Mouse (Mus musculus) erythroblast, embryonic 14.5 days (primary cell): Measurements from ENCODE around the gene Rnf150. TPM values are rescaled to one million over a fixed set of nuclear protein-coding genes. Genes with fewer than 3 reads are reported as not detected.

Source experiments
- H3K27me3 ChIP-seq: 2 replicates; pipeline ENCODE4 v1.6.1; 2012; ENCODE audit warnings: inconsistent platforms; ENCODE audit not compliant: control insufficient read depth
- H3K36me3 ChIP-seq: 2 replicates; pipeline ENCODE4 v1.6.1; 2012; ENCODE audit warnings: mild to moderate bottlenecking, inconsistent platforms; ENCODE audit not compliant: control insufficient read depth
- H3K4me1 ChIP-seq: 2 replicates; pipeline ENCODE4 v1.6.1; 2012; ENCODE audit warnings: inconsistent platforms; ENCODE audit not compliant: control insufficient read depth
- H3K4me3 ChIP-seq: replicated peaks from 2 replicates; pipeline ENCODE3; 2012; ENCODE audit warnings: moderate library complexity, mild to moderate bottlenecking, inconsistent platforms
- H3K9me3 ChIP-seq: 2 replicates; pipeline ENCODE4 v1.6.1; 2012; ENCODE audit warnings: low read length, inconsistent platforms, mixed read lengths; ENCODE audit not compliant: control insufficient read depth
- GATA1 ChIP-seq: IDR thresholded peaks from 2 replicates; pipeline ENCODE4 v1.6.1; 2012; ENCODE audit warnings: low read length, inconsistent platforms, mixed read lengths
- TAL1 ChIP-seq: IDR thresholded peaks from 3 replicates; pipeline ENCODE4 v1.6.1; 2012; ENCODE audit warnings: low read length, inconsistent platforms, mixed read lengths
- polyA plus RNA-seq: library from polyadenylated mRNA; stranded (reverse); fragments of >175 nt; gene quantifications from 2 replicates; pipeline ENCODE4 v1.2.3, GENCODE M21; 2012

Rnf150 gene
- polyA plus RNA-seq, 1 experiment = not detected

DNA sequence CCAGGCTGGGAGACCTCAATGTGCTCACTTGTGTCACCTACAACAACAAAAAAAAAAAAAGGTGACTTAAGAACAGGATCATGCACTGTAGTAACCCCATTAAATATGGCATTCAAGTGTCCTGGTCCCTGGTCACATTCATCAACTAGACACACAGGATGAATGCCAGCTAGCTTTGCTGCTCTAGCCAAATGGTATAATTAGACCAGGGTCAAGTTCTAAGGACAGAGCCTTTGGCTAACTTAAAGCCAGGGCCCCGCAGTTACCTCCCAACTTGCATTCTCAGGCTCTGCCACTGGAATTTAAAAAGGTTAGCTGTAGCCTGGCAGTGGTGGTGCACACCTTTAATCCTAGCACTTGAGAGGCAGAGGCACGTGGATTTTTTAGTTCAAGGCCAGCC lies 165.1 kb downstream of the Rnf150 start:
- H3K4me3 ChIP-seq = no peak overlapping the region
- TF ChIP-seq GATA1 = no peak
- no peaks in the 10 kb centered on the region for H3K4me1 ChIP-seq
- peaks cover 3% of the 10 kb centered on the region; the same call in 1 of the 2 replicates for H3K9me3 ChIP-seq
- H3K27me3 ChIP-seq = no peaks in the 10 kb centered on the region
- H3K36me3 ChIP-seq = no peaks in the 10 kb centered on the region

DNA sequence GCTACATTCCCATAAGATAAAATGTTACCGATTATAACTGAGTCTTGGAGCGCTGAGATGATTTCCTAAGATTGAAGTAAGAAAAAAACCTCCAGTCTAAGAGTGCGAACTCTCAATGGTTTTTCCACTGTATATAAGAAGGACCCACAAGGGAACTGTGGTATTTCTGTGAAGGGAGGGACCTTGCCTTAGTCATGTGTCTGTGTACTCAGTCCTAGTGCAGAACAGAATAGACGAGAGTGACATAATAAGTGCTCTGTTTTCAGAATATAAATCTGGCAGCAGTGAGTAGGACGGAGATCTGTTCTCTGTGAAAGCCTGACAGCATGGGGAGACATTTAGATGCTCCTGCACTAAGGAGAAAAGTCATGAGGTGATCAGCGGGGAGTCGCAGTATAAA lies 169.6 kb downstream of the Rnf150 start:
- Histone ChIP-seq H3K9me3 (peaks cover 3% of the 10 kb centered on the region; the same call in 1 of the 2 replicates), H3K36me3 (no peaks in the 10 kb centered on the region), H3K4me3 (no peak overlapping the region), H3K27me3 (no peaks in the 10 kb centered on the region), H3K4me1 (no peaks in the 10 kb centered on the region)
- no peak for TF ChIP-seq TAL1
- TF ChIP-seq GATA1 = no peak

DNA sequence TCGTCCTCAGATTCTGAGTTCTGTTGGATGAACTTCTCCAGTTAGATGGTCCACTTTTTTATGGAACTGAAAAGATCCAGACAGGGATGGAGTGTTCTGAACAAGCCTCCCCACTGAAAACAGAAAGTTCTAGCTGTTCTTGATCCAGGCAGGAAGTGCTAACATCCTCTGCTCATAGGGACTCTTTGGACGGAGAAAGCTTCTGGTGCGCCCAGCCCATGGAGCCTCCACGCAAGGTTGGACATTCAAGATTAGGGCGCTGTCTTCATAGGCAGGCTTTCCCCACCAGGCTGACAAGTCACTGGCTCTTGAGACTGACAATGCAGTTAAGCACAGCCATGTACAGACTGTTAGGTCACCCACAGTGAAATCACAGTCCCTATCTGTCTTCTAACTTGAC lies 172.0 kb downstream of the Rnf150 start:
- Histone ChIP-seq H3K36me3 (no peaks in the 10 kb centered on the region), H3K4me1 (no peaks in the 10 kb centered on the region), H3K27me3 (no peaks in the 10 kb centered on the region), H3K4me3 (no peak overlapping the region), H3K9me3 (no peaks in the 10 kb centered on the region)
- TF ChIP-seq GATA1 (no peak), TAL1 (no peak)

DNA sequence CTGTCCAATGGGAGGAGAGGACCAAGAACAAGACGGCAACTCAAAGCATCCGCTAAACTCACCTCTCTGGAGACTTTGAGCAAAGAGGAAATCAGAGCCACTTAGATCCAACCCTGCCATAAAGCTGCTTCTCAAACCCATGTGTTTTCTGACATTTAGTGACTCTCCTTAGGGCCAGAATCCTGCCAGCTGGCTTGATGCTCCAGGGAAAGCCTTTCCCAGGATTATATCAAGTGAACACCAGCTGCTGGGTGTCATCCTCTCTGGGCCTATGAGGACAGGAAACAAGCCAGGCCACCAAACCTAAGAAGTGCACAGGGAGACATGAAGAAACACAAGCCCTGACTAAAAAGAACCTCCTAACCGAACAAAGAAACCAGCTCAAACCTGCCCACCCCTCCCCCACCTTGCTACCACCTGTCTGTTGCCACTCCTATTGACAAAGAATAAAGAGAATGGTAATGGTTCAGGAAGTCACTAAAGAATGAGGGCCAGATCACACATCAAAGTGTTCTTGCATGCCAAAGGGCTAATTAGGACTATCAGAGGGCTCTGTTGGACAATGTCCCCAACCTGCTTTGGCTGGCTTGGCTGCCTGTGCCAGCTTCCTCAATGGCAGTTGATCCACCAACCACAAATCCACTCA lies 173.5 kb downstream of the Rnf150 start:
- no peaks in the 10 kb centered on the region for H3K4me1 ChIP-seq
- no peak overlapping the region for H3K4me3 ChIP-seq
- H3K27me3 ChIP-seq = no peaks in the 10 kb centered on the region
- TF ChIP-seq TAL1 = no peak
- no peak for TF ChIP-seq GATA1
- H3K36me3 ChIP-seq = no peaks in the 10 kb centered on the region
- H3K9me3 ChIP-seq = no peaks in the 10 kb centered on the region

DNA sequence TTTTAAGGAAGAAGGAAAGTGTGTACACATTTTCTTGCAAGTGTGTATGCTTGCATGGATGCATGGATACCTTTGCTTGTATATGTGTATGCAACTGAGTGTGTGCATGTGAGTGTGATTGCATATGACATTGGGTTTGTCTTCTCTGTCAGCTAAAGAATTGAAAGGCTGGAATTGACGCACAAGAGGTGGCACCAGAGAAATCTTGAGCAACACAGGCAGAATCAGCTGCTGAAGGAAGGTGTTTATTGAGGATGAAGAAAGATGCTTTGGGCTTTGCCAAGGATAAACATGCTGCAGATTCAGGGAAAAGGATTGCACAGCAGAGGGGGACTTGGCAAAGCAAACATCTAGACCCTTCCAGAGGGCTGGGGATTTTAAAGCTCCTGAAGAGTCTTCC lies 174.2 kb downstream of the Rnf150 start:
- H3K9me3 ChIP-seq = no peaks in the 10 kb centered on the region
- H3K27me3 ChIP-seq = no peaks in the 10 kb centered on the region
- no peaks in the 10 kb centered on the region for H3K4me1 ChIP-seq
- no peaks in the 10 kb centered on the region for H3K36me3 ChIP-seq
- TF ChIP-seq GATA1 = no peak
- TF ChIP-seq TAL1 = no peak
- H3K4me3 ChIP-seq = no peak overlapping the region

DNA sequence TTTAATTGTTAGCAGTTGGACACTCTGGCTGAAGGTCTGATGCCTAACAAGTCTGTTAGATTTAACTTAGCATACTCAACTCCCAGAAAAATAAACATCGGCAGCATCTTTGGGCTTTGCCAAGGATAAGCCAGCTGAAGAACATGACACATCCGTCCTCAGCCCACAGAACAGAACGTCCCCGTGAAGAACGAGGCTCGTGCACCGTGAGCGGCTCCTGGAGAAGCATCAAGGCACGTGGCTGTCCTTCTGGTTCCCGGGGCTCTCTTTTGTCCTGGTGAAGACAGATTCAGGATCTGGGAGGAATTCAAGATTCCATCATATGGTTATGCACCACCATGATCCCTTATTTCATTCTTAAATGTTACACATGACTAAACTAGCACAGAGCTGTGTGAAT lies 175.4 kb downstream of the Rnf150 start:
- no peaks in the 10 kb centered on the region for H3K27me3 ChIP-seq
- no peaks in the 10 kb centered on the region for H3K36me3 ChIP-seq
- no peak for TF ChIP-seq TAL1
- TF ChIP-seq GATA1 = no peak
- no peaks in the 10 kb centered on the region for H3K4me1 ChIP-seq
- H3K9me3 ChIP-seq = no peaks in the 10 kb centered on the region
- no peak overlapping the region for H3K4me3 ChIP-seq

DNA sequence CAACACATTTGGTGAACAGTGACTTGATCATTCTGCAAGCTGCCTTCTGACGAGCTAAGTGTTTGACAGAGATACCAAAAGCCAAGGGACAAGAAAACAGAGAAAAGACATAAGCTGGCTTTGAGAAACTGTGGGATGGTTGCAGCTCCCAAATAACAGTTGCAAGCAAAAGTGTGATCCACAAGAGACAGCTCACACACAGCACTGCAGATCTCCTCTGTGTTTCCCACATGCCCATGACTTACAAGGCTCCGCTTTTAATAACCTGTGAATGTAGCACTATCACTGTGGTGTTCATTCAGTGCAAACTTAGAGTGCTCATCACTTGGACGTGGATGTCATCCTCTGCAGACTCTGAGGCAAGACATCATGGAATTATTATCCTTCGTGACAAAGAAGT lies 178.3 kb downstream of the Rnf150 start:
- Histone ChIP-seq H3K36me3 (no peaks in the 10 kb centered on the region), H3K4me1 (no peaks in the 10 kb centered on the region), H3K4me3 (no peak overlapping the region), H3K9me3 (no peaks in the 10 kb centered on the region), H3K27me3 (no peaks in the 10 kb centered on the region)
- TF ChIP-seq GATA1 = no peak
- TF ChIP-seq TAL1 = no peak

DNA sequence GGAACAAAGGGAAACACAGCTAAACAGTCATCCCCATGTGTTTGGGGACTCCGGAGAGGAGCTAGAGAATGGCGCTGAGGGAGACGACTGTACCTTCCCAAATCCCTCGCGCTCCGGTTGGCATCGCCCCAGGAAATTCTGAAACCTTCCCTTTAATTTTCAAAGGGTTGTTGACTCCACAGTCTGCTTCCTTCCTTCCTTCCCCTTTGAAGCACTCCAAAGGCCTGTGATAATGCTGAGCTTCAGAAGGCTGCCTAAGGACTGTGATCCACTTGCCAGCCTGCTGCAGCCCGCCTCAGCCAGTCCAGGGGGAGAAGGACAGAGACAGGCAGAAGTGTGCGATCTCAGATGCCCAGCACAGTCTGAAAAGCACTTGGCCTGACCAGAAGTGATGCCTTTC lies 183.8 kb downstream of the Rnf150 start:
- H3K4me3 ChIP-seq = no peak overlapping the region
- no peak for TF ChIP-seq TAL1
- TF ChIP-seq GATA1 = no peak
- no peaks in the 10 kb centered on the region for H3K27me3 ChIP-seq
- no peaks in the 10 kb centered on the region for H3K4me1 ChIP-seq
- no peaks in the 10 kb centered on the region for H3K9me3 ChIP-seq
- H3K36me3 ChIP-seq = no peaks in the 10 kb centered on the region

DNA sequence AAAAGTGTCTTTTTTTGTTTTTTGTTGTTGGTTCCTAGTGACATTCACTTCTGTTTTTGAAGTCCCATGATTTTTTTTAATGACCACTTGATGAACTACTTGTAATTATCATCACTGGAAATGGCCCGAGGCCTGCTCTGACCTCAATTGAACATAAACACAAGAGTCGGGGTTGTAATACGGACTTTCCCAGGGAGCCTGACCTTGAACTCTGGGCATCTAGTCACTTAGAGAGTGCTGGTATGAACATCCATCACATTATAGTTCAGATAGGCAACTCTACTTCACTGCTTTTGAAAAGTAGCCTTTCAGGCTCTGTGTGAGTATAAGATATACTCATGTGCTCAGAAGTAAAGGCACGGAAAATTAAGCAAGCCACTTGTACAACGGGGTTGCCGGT lies 185.4 kb downstream of the Rnf150 start:
- Histone ChIP-seq H3K27me3 (no peaks in the 10 kb centered on the region), H3K9me3 (no peaks in the 10 kb centered on the region), H3K4me3 (no peak overlapping the region), H3K36me3 (no peaks in the 10 kb centered on the region), H3K4me1 (no peaks in the 10 kb centered on the region)
- TF ChIP-seq GATA1 (no peak), TAL1 (no peak)

DNA sequence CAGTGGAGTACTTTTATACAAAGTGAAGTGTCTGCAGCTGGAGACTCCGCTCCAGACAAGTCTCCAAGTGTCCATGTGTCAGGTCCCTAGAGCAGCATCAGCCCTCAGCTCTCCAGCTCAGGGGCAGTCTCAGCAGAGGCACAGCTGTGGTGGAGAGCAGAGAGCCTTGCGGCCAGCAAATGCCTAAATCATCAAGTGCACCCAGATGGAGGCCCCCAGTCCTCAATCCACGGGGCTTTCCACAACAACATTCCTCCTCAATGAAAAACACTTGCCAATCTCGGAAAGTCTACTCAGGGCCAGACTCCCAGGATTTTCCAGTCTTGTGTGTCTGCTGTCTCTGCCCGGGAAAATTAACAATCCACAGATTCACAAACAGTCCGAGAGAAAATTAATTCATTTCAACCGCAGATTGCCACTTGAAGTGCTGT lies 186.0 kb downstream of the Rnf150 start:
- no peaks in the 10 kb centered on the region for H3K36me3 ChIP-seq
- H3K27me3 ChIP-seq = no peaks in the 10 kb centered on the region
- H3K9me3 ChIP-seq = no peaks in the 10 kb centered on the region
- H3K4me3 ChIP-seq = no peak overlapping the region
- no peak for TF ChIP-seq GATA1
- no peak for TF ChIP-seq TAL1
- H3K4me1 ChIP-seq = no peaks in the 10 kb centered on the region
